Mouse (Mus musculus) ovary, adult 18-20 months (tissue): ENCODE data around the gene Defb35.
"Not testable (repeated sequence)": the region's sequence is repeated elsewhere in the genome, so short reads cannot be mapped to it uniquely, and the experiment has no call there.

Experiments
- DNase-seq: peaks from one replicate; pipeline ENCODE4 v3.0.0; 2022; ENCODE audit warnings: low spot score, mixed read lengths

Defb35 gene

GRCm38 (mm10) chr8:21938052-21938451 is at the start of gene Defb35:
Gene Defb35 (plus strand): TSS chr8:21938352.
- not testable (repeated sequence) for DNase-seq

- DNase-seq = not testable (repeated sequence)
Measured at GRCm38 (mm10) chr8:21906290-21906689, 31.9 kb upstream of the Defb35 start, which contains the start of gene Defb11. Gene Defb11 (minus strand): TSS chr8:21906412.

GRCm38 (mm10) chr8:21911931-21912330 is 26.2 kb upstream of the Defb35 start:
- no peak for DNase-seq

GRCm38 (mm10) chr8:21912554-21912953 is 25.6 kb upstream of the Defb35 start:
- DNase-seq = no peak

GRCm38 (mm10) chr8:21915625-21916024 is 22.5 kb upstream of the Defb35 start:
- no peak for DNase-seq

- not testable (repeated sequence) for DNase-seq
Measured at GRCm38 (mm10) chr8:21930754-21931153, 7.4 kb upstream of the Defb35 start.

GRCm38 (mm10) chr8:21932610-21933009 is 5.5 kb upstream of the Defb35 start, which contains the start of gene Defb15:
Gene Defb15 (minus strand): TSS chr8:21932710.
- DNase-seq = no peak

GRCm38 (mm10) chr8:21946462-21946861 is 8.3 kb downstream of the Defb35 start, which contains the start of gene Defb13:
Gene Defb13 (plus strand): TSS chr8:21946762.
- no peak for DNase-seq

GRCm38 (mm10) chr8:21947311-21948017 is 9.3 kb downstream of the Defb35 start:
- DNase-seq = no peak

- no peak for DNase-seq
Measured at GRCm38 (mm10) chr8:21955321-21955720, 17.2 kb downstream of the Defb35 start.

GRCm38 (mm10) chr8:21956336-21956735 is 18.2 kb downstream of the Defb35 start:
- no peak for DNase-seq

GRCm38 (mm10) chr8:21958414-21958813 is 20.3 kb downstream of the Defb35 start, which contains the start of gene Fam90a1a:
Gene Fam90a1a (plus strand): TSS chr8:21958714.
- DNase-seq = no peak

- DNase-seq = no peak
Measured at GRCm38 (mm10) chr8:21966646-21967045, 28.5 kb downstream of the Defb35 start.

- no peak for DNase-seq
Measured at GRCm38 (mm10) chr8:21969475-21969874, 31.3 kb downstream of the Defb35 start, which contains the start of gene Ccdc70. Gene Ccdc70 (plus strand): TSS chr8:21969775.

GRCm38 (mm10) chr8:21978193-21978592 is 40.0 kb downstream of the Defb35 start:
- DNase-seq = no peak

- DNase-seq = no peak
Measured at GRCm38 (mm10) chr8:21981664-21982337, 43.6 kb downstream of the Defb35 start.
